Mouse (Mus musculus): ENCODE data around the gene Cep97.

Gene Cep97

GRCm38 (mm10) chr16:55948963-55949362 lies 14.3 kb upstream of the Cep97 start:
- in situ Hi-C loops (cut with MboI, MseI): loop anchor here (25.0 kb wide), 1 partner anchor 763 kb away; the partner anchor contains the start of gene Tfg

GRCm38 (mm10) chr16:55947876-55948410 lies 13.3 kb upstream of the Cep97 start:
- in situ Hi-C loops (cut with MboI, MseI): loop anchor here (25.0 kb wide), 1 partner anchor 764 kb away; the partner anchor contains the start of gene Tfg

DNA sequence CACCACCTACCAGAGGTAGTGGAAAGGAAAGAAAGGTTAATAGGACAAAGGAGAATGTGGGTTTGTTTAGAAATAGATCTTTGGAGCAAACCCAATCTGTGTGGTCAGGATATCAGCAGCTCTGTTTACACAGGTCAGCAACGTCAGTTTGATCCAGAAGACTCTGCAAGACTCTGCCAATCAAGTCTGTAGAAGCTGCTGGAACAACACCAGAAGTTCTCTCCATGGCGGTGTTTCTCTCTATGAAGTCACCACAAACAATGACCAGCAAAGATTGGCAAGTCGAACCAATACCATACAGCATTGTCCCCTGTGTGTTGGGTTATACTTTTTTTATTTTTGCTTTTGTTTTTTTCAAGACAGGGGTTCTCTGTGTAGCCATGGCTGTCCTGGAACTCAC lies 12.6 kb upstream of the Cep97 start:
- in situ Hi-C loops (cut with MboI, MseI): loop anchor here (25.0 kb wide), 1 partner anchor 765 kb away; the partner anchor contains the start of gene Tfg

DNA sequence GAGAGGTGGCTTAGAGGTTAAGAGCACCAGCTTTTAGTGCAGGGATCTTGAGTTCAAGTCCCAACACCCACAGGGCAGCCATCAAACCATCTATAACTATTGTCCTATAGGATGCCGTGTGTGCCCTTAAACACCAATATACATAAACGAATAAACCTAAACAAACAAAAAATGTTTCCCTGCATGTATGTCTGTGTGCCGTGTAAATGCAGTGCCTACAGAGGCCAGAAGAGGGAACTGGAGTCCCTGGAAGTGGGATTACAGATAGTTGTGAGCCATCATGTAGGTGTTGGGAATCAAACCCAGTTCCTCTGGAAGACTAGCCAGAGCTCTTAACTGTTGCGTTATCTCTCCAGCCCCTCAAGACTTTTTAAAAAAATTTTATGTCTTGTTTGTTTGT lies 6.1 kb upstream of the Cep97 start:
- in situ Hi-C loops (cut with MboI, MseI): loop anchor here (25.0 kb wide), 1 partner anchor 772 kb away; the partner anchor contains the start of gene Tfg

DNA sequence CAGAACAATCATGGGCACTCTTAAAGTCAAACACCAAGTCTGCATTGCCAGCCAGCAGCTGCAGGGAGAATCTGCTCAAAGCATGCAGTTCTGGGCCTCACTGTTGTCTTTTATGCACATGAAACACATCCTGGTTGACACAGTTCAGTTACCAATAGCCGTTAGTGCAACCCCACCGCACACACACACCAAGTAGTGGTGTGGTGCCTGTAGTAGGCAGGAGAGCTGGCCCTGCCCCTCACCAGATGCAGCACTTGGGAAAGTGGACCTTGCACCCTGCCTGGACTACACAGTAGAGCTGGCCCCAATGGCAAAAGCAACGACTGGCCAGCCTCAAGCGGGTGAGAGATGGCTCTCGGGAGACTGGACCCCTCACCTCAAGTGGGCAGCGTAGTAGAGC lies 5.0 kb upstream of the Cep97 start:
- in situ Hi-C loops (cut with MboI, MseI): loop anchor here (25.0 kb wide), 1 partner anchor 773 kb away; the partner anchor contains the start of gene Tfg

DNA sequence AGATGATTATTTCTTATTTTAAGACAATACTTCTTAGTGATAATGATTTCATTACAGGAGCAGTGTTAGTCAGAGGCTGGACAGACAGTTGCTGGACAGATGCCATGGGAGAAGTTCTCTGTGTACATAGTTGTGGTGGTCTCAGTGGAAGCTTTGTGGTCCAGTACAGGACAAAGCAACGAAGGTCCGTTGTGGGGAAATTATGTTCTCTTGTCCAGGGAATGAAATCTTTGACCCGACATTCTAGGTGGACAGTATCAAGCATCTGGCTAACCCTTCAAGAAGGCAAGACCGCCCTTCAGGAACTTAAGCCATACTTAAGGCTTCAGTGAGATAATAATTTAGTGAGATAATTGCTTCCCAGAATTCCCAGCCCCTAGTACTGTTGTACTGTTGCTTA lies 4.1 kb upstream of the Cep97 start:
- in situ Hi-C loops (cut with MboI, MseI): loop anchor here (25.0 kb wide), 1 partner anchor 774 kb away; the partner anchor contains the start of gene Tfg

GRCm38 (mm10) chr16:55933681-55934343 lies 843 bp downstream of the Cep97 start:
- in situ Hi-C loops (cut with MboI, MseI): loop anchor here (25.0 kb wide), 1 partner anchor 778 kb away; the partner anchor contains the start of gene Tfg

DNA sequence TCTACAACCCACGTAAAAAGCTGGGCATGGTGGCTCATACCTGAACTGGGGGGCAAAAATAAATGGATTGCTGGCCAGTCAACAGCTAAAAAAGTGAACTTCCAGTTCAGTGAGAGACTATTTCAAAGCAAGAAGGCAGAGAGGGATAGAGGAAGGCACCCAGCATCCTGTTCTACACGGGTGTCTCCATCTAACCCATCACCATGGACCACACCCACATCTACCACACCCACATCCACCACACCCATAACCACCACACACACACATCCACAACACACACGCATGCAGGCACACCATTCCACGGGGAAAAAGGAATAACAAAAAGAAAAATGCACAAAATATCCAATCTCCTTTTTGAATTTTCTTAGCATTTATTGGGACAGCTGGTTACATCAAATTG lies 10.6 kb downstream of the Cep97 start:
- in situ Hi-C loops (cut with MboI, MseI): no loop called here

DNA sequence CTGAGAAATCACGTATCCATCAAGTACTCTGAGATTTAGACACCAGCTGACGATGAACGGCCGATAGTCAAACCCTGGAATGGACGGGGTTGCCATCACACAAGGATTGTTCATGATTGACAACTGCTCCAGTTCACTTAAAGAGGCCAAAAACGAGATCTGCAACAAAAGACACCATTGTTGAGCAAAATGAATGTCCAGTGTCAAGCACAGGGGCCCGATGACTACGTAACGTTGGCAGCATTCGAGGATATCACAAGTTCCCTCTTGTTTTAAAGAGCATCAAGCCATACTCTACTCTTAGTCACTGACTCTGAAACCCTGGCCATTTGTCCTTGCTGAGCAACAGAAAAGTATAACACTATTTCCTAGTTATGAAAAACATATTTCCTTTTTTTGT lies 12.6 kb downstream of the Cep97 start:
- in situ Hi-C loops (cut with MboI, MseI): no loop called here

- in situ Hi-C loops (cut with MboI, MseI): no loop called here
These were observed 19.9 kb downstream of the Cep97 start for GRCm38 (mm10) chr16:55914716-55915115.

GRCm38 (mm10) chr16:55910208-55910793 lies 24.4 kb downstream of the Cep97 start:
- in situ Hi-C loops (cut with MboI, MseI): no loop called here

- in situ Hi-C loops (cut with MboI, MseI): no loop called here
These were observed 27.6 kb downstream of the Cep97 start for GRCm38 (mm10) chr16:55906928-55907679.

- in situ Hi-C loops (cut with MboI, MseI): no loop called here
These were observed 29.3 kb downstream of the Cep97 start for GRCm38 (mm10) chr16:55905370-55905769.

DNA sequence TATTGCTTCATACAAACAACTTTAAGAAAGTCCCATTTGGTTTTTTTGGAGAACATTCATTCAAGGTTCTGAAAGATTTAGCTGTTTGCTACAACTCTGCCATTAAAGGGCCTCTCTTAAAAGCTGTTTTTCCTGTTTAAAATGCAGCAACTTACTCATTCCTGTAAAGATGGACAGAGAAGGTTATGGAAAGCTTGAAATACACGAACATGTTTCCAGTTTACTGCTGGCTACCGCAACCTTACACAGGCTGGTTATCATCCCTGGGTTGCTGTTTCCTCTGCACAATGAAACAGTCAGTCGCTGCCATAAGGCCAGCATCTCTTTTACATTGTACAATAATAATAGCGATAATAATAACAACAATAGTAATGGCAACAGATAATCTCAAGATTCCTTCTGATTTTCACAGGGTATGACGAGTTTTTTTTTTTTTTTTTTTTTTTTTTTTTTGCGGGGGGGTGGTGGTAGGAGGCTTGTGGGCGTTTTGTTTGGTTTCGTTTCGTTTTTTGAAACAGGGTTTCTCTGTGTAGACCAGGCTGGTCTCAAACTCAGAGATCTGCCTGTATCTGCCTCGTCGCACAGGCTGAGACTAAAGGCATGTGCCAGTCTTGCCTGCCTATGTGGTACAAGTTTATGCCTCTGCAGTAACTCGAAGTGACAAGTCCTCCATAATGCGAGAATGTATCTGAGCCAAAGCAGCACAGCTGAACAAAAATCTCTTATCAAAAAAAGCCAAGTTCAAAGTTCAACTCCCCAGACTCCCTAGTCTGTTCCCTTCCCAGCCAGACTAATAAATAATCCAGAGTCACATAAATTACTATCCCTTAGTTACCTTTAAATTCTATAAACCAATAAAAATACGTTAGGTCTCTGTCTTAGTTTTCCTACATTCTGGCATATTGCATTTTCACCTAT lies 32.6 kb downstream of the Cep97 start:
- in situ Hi-C loops (cut with MboI, MseI): no loop called here

DNA sequence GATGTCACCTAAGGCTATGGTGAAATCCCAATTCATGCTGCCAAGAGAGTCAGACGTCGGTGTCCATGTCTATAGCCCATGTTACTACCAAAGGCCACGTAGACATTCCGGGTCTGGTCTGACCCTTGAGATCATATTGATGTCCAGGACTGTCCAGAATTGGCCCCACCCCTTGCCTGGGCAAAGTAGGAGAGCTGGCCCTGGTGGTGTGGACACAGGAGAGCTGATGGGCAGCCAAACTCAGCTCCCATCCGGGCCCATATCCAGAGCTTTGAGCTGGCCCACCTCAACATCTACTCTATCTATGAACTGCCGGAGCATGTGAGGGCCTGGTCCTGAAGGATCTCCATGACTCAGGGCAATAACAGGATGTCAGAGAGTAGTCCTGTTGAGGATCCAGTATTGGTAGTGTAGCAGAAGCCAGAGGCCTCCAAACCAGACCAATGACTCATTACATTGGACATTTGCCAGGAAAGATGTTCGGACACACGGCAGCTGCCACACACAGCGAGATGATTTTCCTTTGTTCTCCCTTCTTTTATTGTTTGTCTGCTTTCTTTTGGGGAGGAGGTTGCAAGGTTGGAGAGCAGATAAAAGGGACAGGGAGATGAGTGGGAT lies 36.2 kb downstream of the Cep97 start:
- in situ Hi-C loops (cut with MboI, MseI): no loop called here

- in situ Hi-C loops (cut with MboI, MseI): no loop called here
These were observed 39.0 kb downstream of the Cep97 start for GRCm38 (mm10) chr16:55895651-55896095.

- in situ Hi-C loops (cut with MboI, MseI): no loop called here
These were observed 39.6 kb downstream of the Cep97 start, which contains the start of gene Nxpe3 for GRCm38 (mm10) chr16:55894893-55895650. Gene Nxpe3 (minus strand): TSS chr16:55895285.

GRCm38 (mm10) chr16:55894536-55894892 lies 40.1 kb downstream of the Cep97 start:
- in situ Hi-C loops (cut with MboI, MseI): no loop called here

DNA sequence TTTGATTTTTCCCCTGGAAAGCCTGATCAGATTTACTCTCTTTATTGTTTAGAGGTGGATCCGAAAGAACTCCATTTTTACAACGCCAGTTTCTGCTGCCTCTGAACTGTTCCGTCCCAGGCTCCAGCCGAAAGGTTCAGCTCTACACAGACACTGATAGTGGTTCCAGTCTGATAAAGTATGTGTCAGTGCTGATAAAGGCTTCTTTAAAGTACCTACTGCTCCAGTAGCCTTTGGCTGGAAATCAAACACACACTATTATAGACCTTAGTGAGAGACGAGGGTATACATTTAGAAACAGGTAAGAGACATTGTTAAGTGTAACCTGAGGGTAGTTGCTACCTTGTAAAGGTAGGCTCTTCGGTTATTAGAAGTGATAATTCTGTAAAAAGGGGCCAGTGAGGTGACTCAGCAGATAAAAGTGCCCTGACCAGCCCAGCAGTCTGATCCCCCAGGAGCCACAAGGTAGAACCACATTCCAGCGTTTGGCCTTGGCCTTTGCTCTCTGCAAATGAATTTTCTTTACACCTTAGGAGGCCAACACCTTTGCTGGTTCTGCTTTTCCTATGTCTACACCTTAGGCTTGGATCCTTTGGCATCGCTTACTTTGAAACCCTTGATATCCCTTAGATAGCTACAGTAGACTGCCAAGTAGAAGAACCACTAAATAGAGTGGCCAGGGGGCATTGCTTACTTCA lies 41.1 kb downstream of the Cep97 start:
- in situ Hi-C loops (cut with MboI, MseI): no loop called here
